Mouse (Mus musculus): ENCODE results near the gene Gm1553.

Gm1553 gene

DNA sequence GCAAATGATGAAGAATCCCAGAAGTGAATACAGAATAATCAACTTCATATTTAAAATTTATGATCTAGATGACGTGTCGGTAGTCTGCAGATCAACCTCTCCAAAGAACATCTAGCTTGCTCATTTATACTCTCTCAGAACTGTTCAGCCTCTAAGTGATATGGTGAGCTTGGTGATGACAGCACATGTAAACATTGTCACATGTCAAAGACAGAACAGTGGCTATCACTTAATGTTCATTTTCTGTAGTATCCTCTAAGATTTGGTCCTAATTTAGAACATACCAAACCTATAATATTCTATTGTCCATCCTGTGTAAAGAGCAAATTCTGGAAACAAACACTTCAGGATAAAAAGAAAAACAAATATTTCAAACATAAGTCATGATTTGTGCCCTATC lies at the start of gene Gm1553:
TSS of gene Gm1553 (minus strand) at position 101 of the 400 bp plus-strand sequence.
- DNase-seq (ENCODE audit: low read depth): no peak

All from NIH3T3 (cell line).